Mouse (Mus musculus) hindbrain, postnatal 0 days (tissue): ENCODE measurements around the gene Tnpo1. TPM values are rescaled to one million over a fixed set of nuclear protein-coding genes. Genes with fewer than 3 reads are reported as not detected.

Source experiments
- ATAC-seq: fragments of 200-750 bp; cut with Nextera tagmentation; 2 replicates; pipeline ENCODE4 v1.8.0; 2017; ENCODE audit warnings: mild to moderate bottlenecking, moderate TSS enrichment, moderate library complexity
- DNase-seq: peaks from one replicate; pipeline ENCODE4 v3.0.0-alpha.2; 2015; ENCODE audit warnings: low spot score
- H3K27ac ChIP-seq: fragments of 300-500 bp; sonication (generic); 2 replicates; pipeline ENCODE4 v1.5.1; 2014; ENCODE audit warnings: mild to moderate bottlenecking
- H3K27me3 ChIP-seq: fragments of 300-500 bp; sonication (generic); 2 replicates; pipeline ENCODE4 v1.6.1; 2014; ENCODE audit warnings: low read length, mixed read lengths; ENCODE audit not compliant: insufficient read depth
- H3K36me3 ChIP-seq: fragments of 300-500 bp; sonication (generic); 2 replicates; pipeline ENCODE4 v1.6.1; 2014; ENCODE audit warnings: low read length, mixed read lengths; ENCODE audit not compliant: insufficient read depth
- H3K4me1 ChIP-seq: fragments of 300-500 bp; sonication (generic); 2 replicates; pipeline ENCODE4 v1.6.1; 2014; ENCODE audit warnings: antibody characterized with exemption, low read length, mixed read lengths; ENCODE audit not compliant: insufficient read depth
- H3K4me2 ChIP-seq: fragments of 300-500 bp; sonication (generic); 2 replicates; pipeline ENCODE4 v1.6.1; 2014; ENCODE audit warnings: low read depth, mild to moderate bottlenecking, low read length, moderate library complexity, mixed read lengths
- H3K4me3 ChIP-seq: fragments of 300-500 bp; sonication (generic); 2 replicates; pipeline ENCODE4 v1.5.1; 2014; ENCODE audit warnings: low read length
- H3K9ac ChIP-seq: fragments of 300-500 bp; sonication (generic); replicated peaks from 2 replicates; pipeline ENCODE4 v1.6.1; 2014; ENCODE audit warnings: mild to moderate bottlenecking, low read length, moderate library complexity, mixed read lengths
- H3K9me3 ChIP-seq: fragments of 300-500 bp; sonication (generic); 2 replicates; pipeline ENCODE4 v1.6.1; 2016; ENCODE audit warnings: low read length, mixed read lengths
- CTCF ChIP-seq: IDR thresholded peaks from 2 replicates; pipeline ENCODE4 v1.5.1; 2016; ENCODE audit warnings: antibody characterized with exemption, control low read depth, low read depth
- WGBS: fragments of 180-500 bp; shearing (Covaris S2); extraction: QIAGEN DNeasy Blood & Tissue Kit; methylation state at CpG from one replicate; pipeline ENCODE4 v1.1.7; 2014; 5-methylcytosine and 5-hydroxymethylcytosine counted together
- polyA plus RNA-seq: library from polyadenylated mRNA; unstranded; fragments of >200 nt; fragmentation: Nextera tagmentation; extraction: Ambion mirVana; gene quantifications from 2 replicates; pipeline ENCODE4 v1.2.1, GENCODE M21; 2015
- total RNA-seq: library from RNA; depleted of rRNA; stranded (reverse); fragments of >200 nt; gene quantifications from 2 replicates; pipeline ENCODE4 v1.2.3, GENCODE M21; 2014

The Tnpo1 gene
- total and polyA plus RNA-seq, 2 experiments from 2014 or later = 21.6 to 79.2 TPM

GRCm38 (mm10) chr13:98810143-98810542, 116.0 kb downstream of the Tnpo1 start:
- Histone ChIP-seq H3K27ac (no peak overlapping the region), H3K36me3 (no peaks in the 10 kb centered on the region), H3K4me1 (no peaks in the 10 kb centered on the region), H3K4me2 (no peak overlapping the region), H3K9ac (no peak overlapping the region), H3K27me3 (no peaks in the 10 kb centered on the region), H3K9me3 (no peaks in the 10 kb centered on the region), H3K4me3 (no peak overlapping the region)
- DNase-seq = no peak
- WGBS = 78% methylated on average over 6 of the region's 6 CpGs
- TF ChIP-seq CTCF = no peak
- ATAC-seq = no peak

GRCm38 (mm10) chr13:98809087-98809486, 117.1 kb downstream of the Tnpo1 start:
- WGBS = 94% methylated on average over 1 of the region's 1 CpGs
- no peaks in the 10 kb centered on the region for H3K36me3 ChIP-seq

GRCm38 (mm10) chr13:98804480-98804879, 121.7 kb downstream of the Tnpo1 start:
- Histone ChIP-seq H3K9ac (no peak overlapping the region), H3K27ac (no peak overlapping the region), H3K4me1 (no peaks in the 10 kb centered on the region), H3K36me3 (peaks cover 8% of the 10 kb centered on the region; the same call in 1 of the 2 replicates), H3K27me3 (no peaks in the 10 kb centered on the region), H3K4me3 (no peak overlapping the region), H3K4me2 (no peak overlapping the region), H3K9me3 (no peaks in the 10 kb centered on the region)
- 87% methylated on average over 1 of the region's 1 CpGs for WGBS
- DNase-seq (no peak), ATAC-seq (no peak)
- no peak for TF ChIP-seq CTCF

More at GRCm38 (mm10) chr13:98809087-98809486, 117.1 kb downstream of the Tnpo1 start:
- Histone ChIP-seq H3K4me3 (no peak overlapping the region), H3K4me2 (no peak overlapping the region), H3K9me3 (no peaks in the 10 kb centered on the region), H3K27ac (no peak overlapping the region), H3K27me3 (no peaks in the 10 kb centered on the region), H3K9ac (no peak overlapping the region), H3K4me1 (no peaks in the 10 kb centered on the region)
- TF ChIP-seq CTCF = no peak
- DNase-seq (no peak), ATAC-seq (no peak)

GRCm38 (mm10) chr13:98803699-98804098, 122.5 kb downstream of the Tnpo1 start:
- Histone ChIP-seq H3K36me3 (peaks cover 8% of the 10 kb centered on the region; the same call in 1 of the 2 replicates), H3K27ac (no peak overlapping the region), H3K4me2 (no peak overlapping the region), H3K9ac (no peak overlapping the region), H3K9me3 (no peaks in the 10 kb centered on the region), H3K4me3 (no peak overlapping the region), H3K27me3 (no peaks in the 10 kb centered on the region), H3K4me1 (no peaks in the 10 kb centered on the region)
- DNase-seq (no peak), ATAC-seq (no peak)
- WGBS = 88% methylated on average over 4 of the region's 4 CpGs
- no peak for TF ChIP-seq CTCF

- H3K4me1 ChIP-seq = no peaks in the 10 kb centered on the region
- H3K4me3 ChIP-seq = no peak overlapping the region
- H3K27me3 ChIP-seq = no peaks in the 10 kb centered on the region
- no peak for TF ChIP-seq CTCF
- H3K4me2 ChIP-seq = no peak overlapping the region
- DNase-seq (no peak), ATAC-seq (no peak)
- H3K27ac ChIP-seq = no peak overlapping the region
- H3K9ac ChIP-seq = no peak overlapping the region
- H3K36me3 ChIP-seq = peaks cover 8% of the 10 kb centered on the region; the same call in 1 of the 2 replicates
- 85% methylated on average over 3 of the region's 3 CpGs for WGBS
- no peaks in the 10 kb centered on the region for H3K9me3 ChIP-seq
Observed at GRCm38 (mm10) chr13:98802957-98803356, 123.2 kb downstream of the Tnpo1 start.

GRCm38 (mm10) chr13:98795511-98795910, 130.7 kb downstream of the Tnpo1 start:
- Histone ChIP-seq H3K27me3 (no peaks in the 10 kb centered on the region), H3K4me1 (no peaks in the 10 kb centered on the region), H3K4me2 (no peak overlapping the region), H3K27ac (no peak overlapping the region), H3K36me3 (peaks cover 4% of the 10 kb centered on the region; the same call in 1 of the 2 replicates), H3K4me3 (no peak overlapping the region), H3K9me3 (no peaks in the 10 kb centered on the region), H3K9ac (no peak overlapping the region)
- DNase-seq (no peak), ATAC-seq (no peak)
- TF ChIP-seq CTCF = no peak
- WGBS = 80% methylated on average over 3 of the region's 3 CpGs

GRCm38 (mm10) chr13:98792864-98793263, 133.3 kb downstream of the Tnpo1 start:
- Histone ChIP-seq H3K27ac (no peak overlapping the region), H3K4me2 (no peak overlapping the region), H3K9ac (no peak overlapping the region), H3K36me3 (no peaks in the 10 kb centered on the region), H3K4me3 (no peak overlapping the region), H3K4me1 (no peaks in the 10 kb centered on the region), H3K27me3 (no peaks in the 10 kb centered on the region), H3K9me3 (no peaks in the 10 kb centered on the region)
- TF ChIP-seq CTCF = no peak
- WGBS = 93% methylated on average over 1 of the region's 1 CpGs
- no peak for DNase-seq
- ATAC-seq = no peak
